Mouse (Mus musculus) bone marrow, adult 2 months (tissue): ENCODE data around the gene Mgat5. TPM values are rescaled to one million over a fixed set of nuclear protein-coding genes. Genes with fewer than 3 reads are reported as not detected.

Source experiments
- H3K27ac ChIP-seq: fragments of 200-500 bp; 2 replicates; pipeline ENCODE4 v1.5.1; 2012; ENCODE audit warnings: low read depth, mild to moderate bottlenecking, control low read depth, inconsistent platforms, low read length; ENCODE audit not compliant: control insufficient read depth, poor library complexity, insufficient read depth
- H3K4me1 ChIP-seq: fragments of 200-500 bp; 2 replicates; pipeline ENCODE4 v1.6.1; 2011; ENCODE audit warnings: low read length; ENCODE audit not compliant: control insufficient read depth, insufficient read depth
- H3K4me3 ChIP-seq: fragments of 200-500 bp; replicated peaks from 2 replicates; pipeline ENCODE3; 2011; ENCODE audit warnings: mild to moderate bottlenecking, low read depth, low read length, control low read depth; ENCODE audit not compliant: control insufficient read depth
- CTCF ChIP-seq: fragments of 200-500 bp; IDR thresholded peaks from 2 replicates; pipeline ENCODE4 v1.5.1; 2011; ENCODE audit warnings: low read length, control low read depth; ENCODE audit not compliant: control insufficient read depth, insufficient read depth
- POLR2A ChIP-seq: fragments of 200-500 bp; IDR thresholded peaks from 2 replicates; pipeline ENCODE4 v1.6.1; 2011; ENCODE audit warnings: low read depth, mild to moderate bottlenecking, control low read depth, low read length, borderline replicate concordance; ENCODE audit not compliant: control insufficient read depth
- WGBS: fragments of 180-500 bp; shearing (Covaris S2); methylation state at CpG from one replicate; pipeline ENCODE4 v1.1.7; 2018; 5-methylcytosine and 5-hydroxymethylcytosine counted together
- polyA plus RNA-seq: library from polyadenylated mRNA; stranded (reverse); fragments of >200 nt; gene quantifications from 2 replicates; pipeline ENCODE4 v1.2.4, GENCODE M21; 2011; ENCODE audit warnings: low replicate concordance; ENCODE audit not compliant: missing spikeins, insufficient read depth, insufficient read length

The Mgat5 gene
- polyA plus RNA-seq, 1 experiment, result 9.7 TPM

- WGBS, result 72% methylated on average over 6 of the region's 6 CpGs
- Histone ChIP-seq H3K27ac (no peak overlapping the region), H3K4me1 (no peaks in the 10 kb centered on the region), H3K4me3 (no peak overlapping the region)
- TF ChIP-seq CTCF, result no peak
- TF ChIP-seq POLR2A, result no peak
These were observed 12.4 kb upstream of the Mgat5 start for GRCm38 (mm10) chr1:127192396-127192795.

- no peak overlapping the region for H3K27ac ChIP-seq
- H3K4me1 ChIP-seq, result no peaks in the 10 kb centered on the region
- TF ChIP-seq CTCF (no peak), POLR2A (no peak)
- 85% methylated on average over 2 of the region's 2 CpGs for WGBS
- no peak overlapping the region for H3K4me3 ChIP-seq
These were observed 5.6 kb upstream of the Mgat5 start for GRCm38 (mm10) chr1:127199186-127199585.

GRCm38 (mm10) chr1:127202360-127202759 is 2.5 kb upstream of the Mgat5 start:
- TF ChIP-seq POLR2A (no peak), CTCF (no peak)
- Histone ChIP-seq H3K27ac (no peak overlapping the region), H3K4me3 (no peak overlapping the region), H3K4me1 (no peaks in the 10 kb centered on the region; the same call in 1 of the 2 replicates)
- WGBS, result 30% methylated on average over 4 of the region's 4 CpGs

- no peak overlapping the region for H3K27ac ChIP-seq
- TF ChIP-seq CTCF (no peak), POLR2A (no peak)
- H3K4me1 ChIP-seq, result peaks cover 2% of the 10 kb centered on the region; the same call in 1 of the 2 replicates
- no peak overlapping the region for H3K4me3 ChIP-seq
- 12% methylated on average over 4 of the region's 4 CpGs for WGBS
These were observed 1.5 kb upstream of the Mgat5 start for GRCm38 (mm10) chr1:127203231-127203764.

- peak overlapping the region; percentile 81 for H3K27ac ChIP-seq
- peak overlapping the region; percentile 84 for H3K4me3 ChIP-seq
- 2% methylated on average over 24 of the region's 24 CpGs for WGBS
- no peak for TF ChIP-seq CTCF
- H3K4me1 ChIP-seq, result peaks cover 2% of the 10 kb centered on the region; the same call in 1 of the 2 replicates
These were observed 745 bp downstream of the Mgat5 start for GRCm38 (mm10) chr1:127205501-127206019.

GRCm38 (mm10) chr1:127206020-127206641 is 1.3 kb downstream of the Mgat5 start:
- no peak for TF ChIP-seq CTCF
- TF ChIP-seq POLR2A, result peak; percentile 41; the same call in 1 of the 2 replicates
- Histone ChIP-seq H3K4me3 (peak overlapping the region; percentile 84), H3K4me1 (peaks cover 2% of the 10 kb centered on the region; the same call in 1 of the 2 replicates), H3K27ac (peak overlapping the region; percentile 81)
- WGBS, result under 1% methylated on average over 39 of the region's 39 CpGs

- Histone ChIP-seq H3K4me1 (peaks cover 2% of the 10 kb centered on the region; the same call in 1 of the 2 replicates), H3K27ac (no peak overlapping the region), H3K4me3 (peak overlapping the region; percentile 84)
- no peak for TF ChIP-seq CTCF
- no peak for TF ChIP-seq POLR2A
- WGBS, result 9% methylated on average over 11 of the region's 11 CpGs
These were observed 2.2 kb downstream of the Mgat5 start for GRCm38 (mm10) chr1:127206881-127207555.

GRCm38 (mm10) chr1:127208167-127208566 is 3.4 kb downstream of the Mgat5 start:
- Histone ChIP-seq H3K27ac (no peak overlapping the region), H3K4me3 (no peak overlapping the region), H3K4me1 (peaks cover 4% of the 10 kb centered on the region; the same call in 1 of the 2 replicates)
- WGBS, result 80% methylated on average over 9 of the region's 9 CpGs
- no peak for TF ChIP-seq CTCF
- TF ChIP-seq POLR2A, result no peak
